Mouse (Mus musculus) retina, postnatal 7 days (tissue): ENCODE results near the gene Ehmt2.
"Not testable (repeated sequence)": the region's sequence is repeated elsewhere in the genome, so short reads cannot be mapped to it uniquely, and the experiment has no call there.

Source experiments
- DNase-seq: peaks from one replicate; pipeline ENCODE4 v3.0.0-alpha.2; 2012; ENCODE audit warnings: low read depth, low spot score

The Ehmt2 gene

GRCm38 (mm10) chr17:34891377-34891776, 6.9 kb upstream of the Ehmt2 start:
- DNase-seq, result no peak

GRCm38 (mm10) chr17:34893072-34893824, 5.0 kb upstream of the Ehmt2 start:
- no peak for DNase-seq

DNA sequence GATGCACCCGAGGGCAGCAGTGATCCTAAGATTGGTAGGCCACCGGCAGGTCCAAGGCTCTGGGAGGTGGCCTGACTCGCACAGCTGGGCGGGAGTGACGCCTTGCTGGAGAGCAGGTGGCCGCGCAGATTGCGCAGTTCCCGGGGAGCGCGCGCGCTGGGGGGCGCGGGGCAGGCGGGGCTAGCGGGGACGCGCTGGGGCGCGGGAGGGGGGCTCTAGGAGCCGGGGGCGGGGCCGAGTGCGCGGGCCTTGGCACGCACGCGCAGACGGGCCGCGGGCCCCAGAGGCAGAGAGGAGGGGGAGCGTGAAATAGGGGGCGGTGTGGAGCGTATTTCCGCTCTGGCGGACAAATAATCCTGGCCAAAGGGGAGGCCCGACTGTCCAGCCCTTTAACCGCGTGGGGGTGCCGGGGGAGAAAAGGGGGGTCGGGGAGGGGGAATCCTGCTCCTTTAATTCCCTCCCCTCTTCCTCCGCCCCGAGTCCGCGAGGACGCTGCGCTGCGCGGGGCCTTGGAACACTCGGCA, 4.1 kb upstream of the Ehmt2 start:
- DNase-seq, result peak; percentile 98

- DNase-seq, result no peak
Measured at GRCm38 (mm10) chr17:34894801-34895530, 3.3 kb upstream of the Ehmt2 start.

GRCm38 (mm10) chr17:34895724-34896123, 2.5 kb upstream of the Ehmt2 start:
- no peak for DNase-seq

DNA sequence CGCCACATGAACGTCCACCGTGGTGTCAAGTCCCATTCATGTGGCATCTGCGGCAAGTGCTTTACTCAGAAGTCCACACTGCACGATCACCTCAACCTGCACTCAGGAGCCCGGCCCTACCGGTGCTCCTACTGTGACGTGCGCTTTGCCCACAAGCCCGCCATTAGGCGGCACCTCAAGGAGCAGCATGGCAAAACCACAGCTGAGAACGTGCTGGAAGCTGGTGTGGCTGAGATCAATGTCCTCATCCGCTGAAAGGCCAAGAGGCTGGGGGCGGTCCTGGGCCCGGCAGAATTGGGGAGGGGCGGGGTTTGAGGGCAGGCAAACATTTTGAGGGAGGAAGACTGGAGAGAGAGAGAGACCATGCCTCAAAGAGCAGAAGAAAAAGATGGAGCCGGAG, 1.9 kb upstream of the Ehmt2 start:
- no peak for DNase-seq

- DNase-seq, result no peak
Measured at GRCm38 (mm10) chr17:34897373-34898159, 703 bp upstream of the Ehmt2 start.

GRCm38 (mm10) chr17:34898706-34899052, 410 bp downstream of the Ehmt2 start:
- DNase-seq, result no peak

DNA sequence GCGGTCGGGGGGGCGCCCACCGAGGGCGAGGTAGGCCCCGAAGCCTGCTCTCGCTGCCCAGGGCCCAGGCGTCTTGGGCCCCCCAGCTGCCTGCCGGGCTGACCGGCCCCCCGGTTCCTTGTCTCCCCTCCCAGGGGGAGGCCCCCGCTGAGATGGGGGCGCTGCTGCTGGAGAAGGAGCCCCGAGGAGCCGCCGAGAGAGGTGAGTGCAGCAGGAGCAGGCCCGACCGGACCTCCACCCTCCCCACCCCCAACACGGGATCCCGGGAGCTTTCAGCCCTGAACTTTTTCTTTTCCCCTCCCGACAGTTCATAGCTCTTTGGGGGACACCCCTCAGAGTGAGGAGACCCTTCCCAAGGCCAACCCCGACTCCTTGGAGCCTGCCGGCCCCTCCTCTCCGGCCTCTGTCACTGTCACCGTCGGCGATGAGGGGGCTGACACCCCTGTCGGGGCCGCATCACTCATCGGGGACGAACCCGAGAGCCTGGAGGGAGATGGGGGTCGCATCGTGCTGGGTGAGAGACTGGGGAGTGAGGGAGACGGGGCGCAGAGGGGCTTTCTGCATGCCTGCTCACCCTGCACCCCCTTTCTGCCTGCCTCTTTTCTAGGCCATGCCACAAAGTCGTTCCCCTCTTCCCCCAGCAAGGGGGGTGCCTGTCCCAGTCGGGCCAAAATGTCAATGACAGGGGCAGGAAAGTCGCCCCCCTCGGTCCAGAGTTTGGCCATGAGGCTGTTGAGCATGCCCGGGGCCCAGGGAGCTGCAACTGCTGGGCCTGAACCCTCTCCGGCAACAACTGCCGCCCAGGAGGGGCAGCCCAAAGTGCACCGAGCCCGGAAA, 1.0 kb downstream of the Ehmt2 start:
- DNase-seq, result no peak

DNA sequence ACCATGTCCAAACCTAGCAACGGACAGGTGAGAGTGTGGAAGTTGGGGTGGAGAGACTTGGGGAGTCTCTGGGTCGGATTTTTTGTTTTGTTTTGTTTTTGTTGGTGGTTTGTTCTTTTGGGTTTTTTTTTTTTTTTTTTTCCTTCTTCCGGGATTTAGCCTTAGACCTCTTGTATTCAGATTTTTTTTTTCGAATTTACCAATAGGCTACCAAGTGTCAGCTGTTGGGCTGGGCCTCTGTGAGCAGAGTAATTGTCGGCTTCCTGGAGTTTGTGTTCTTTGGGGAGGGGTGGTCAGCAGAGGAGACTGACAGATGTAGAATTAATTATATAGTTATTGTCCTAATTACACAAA, 1.6 kb downstream of the Ehmt2 start:
- no peak for DNase-seq

DNA sequence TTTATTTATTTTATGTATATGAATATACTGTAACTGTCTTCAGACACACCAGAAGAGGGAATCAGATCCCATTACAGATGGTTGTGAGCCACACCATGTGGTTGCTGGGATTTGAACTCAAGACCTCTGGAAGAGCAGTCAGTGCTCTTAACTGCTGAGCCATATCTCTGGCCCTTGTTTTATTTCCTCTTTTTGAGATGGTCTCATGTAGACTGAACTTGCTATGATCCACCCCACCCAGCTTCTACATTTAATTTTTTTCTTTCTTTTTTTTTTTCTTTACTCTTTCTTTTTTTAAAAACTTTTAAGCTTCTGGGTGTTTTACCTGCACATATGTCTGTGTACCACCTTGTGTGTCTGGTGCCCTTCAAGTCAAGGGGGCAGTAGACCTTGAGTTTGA, 2.6 kb downstream of the Ehmt2 start:
- not testable (repeated sequence) for DNase-seq

GRCm38 (mm10) chr17:34901948-34902347, 3.7 kb downstream of the Ehmt2 start:
- not testable (repeated sequence) for DNase-seq

DNA sequence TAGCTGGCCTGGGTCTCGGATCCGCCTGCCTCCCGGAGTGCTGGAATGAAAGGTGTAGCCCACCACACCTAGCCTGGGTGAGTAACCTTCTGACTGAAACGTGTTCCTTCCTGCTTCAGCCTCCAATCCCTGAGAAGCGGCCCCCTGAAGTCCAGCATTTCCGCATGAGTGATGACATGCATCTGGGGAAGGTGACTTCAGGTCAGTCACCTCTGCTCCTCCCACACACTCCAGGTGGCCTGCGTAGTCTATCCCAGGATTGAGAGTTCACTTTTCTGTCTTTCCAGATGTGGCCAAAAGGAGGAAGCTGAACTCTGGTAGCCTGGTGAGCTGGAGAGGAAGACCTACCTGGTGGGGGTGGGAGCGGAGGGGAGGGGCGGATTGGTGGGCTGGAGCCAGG, 4.6 kb downstream of the Ehmt2 start:
- no peak for DNase-seq

- DNase-seq, result no peak
Measured at GRCm38 (mm10) chr17:34910982-34911381, 12.7 kb downstream of the Ehmt2 start.

DNA sequence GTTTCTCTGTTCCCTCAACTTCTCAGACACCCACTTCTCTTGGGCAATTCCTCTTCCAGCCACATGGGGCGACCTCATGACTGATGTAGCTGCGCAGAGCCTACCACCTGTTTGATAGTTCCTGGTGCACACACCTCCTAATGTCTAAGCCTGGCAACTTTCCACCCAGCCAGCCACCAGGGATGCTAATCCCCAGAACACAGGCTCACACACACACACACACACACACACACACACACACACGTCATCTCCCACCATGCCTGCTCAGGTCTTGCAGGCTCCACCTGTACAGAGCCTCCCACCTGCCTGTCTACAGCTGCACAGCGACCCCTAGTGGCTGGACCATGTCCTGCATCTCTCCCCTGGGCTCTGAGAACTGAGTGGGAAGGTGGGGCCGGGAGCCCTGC, 13.7 kb downstream of the Ehmt2 start:
- DNase-seq, result peak; percentile 79

GRCm38 (mm10) chr17:34913930-34914665, 15.8 kb downstream of the Ehmt2 start, which contains the start of gene Slc44a4:
Gene Slc44a4, plus strand, starts transcription at chr17:34914466.
- no peak for DNase-seq

DNA sequence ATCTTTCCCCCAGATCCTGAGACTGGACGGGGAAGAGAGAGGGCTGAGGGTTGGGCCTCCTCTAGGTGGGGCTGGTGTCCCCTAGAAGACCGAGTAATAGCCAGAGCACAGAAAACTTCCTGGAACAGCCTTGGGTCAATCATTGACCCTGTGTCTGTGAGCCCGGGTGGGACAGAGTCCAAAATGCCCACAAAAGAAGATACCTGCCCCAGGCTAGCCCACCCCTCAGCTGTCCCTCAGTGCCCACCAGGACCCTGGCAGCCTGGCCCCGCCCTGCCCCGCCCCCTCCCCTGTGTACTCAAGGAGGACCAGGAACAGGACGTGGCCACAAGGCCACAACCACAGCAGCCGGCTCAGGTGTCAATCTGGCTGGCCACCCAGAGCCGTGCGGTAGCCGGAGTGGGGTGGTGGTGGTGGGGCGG, 17.2 kb downstream of the Ehmt2 start:
- DNase-seq, result no peak

DNA sequence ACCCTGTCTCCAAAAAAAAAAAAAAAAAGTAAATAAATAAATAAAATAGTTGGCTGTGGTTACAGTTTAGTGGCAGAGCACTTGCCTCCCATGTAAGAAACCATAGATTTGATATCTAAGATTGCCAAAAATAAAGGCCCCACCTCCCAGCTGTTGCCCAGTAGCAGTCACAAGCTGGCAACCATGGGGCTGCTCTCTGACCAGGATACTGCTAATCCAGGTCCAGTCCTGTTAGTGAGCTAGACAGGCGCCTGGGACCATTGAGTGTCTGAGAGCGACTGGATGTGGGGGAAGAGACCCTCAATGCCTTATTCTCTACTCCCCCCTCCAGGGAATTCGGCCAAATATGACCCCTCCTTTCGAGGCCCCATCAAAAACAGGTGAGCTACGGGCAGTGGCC, 18.0 kb downstream of the Ehmt2 start:
- no peak for DNase-seq

DNA sequence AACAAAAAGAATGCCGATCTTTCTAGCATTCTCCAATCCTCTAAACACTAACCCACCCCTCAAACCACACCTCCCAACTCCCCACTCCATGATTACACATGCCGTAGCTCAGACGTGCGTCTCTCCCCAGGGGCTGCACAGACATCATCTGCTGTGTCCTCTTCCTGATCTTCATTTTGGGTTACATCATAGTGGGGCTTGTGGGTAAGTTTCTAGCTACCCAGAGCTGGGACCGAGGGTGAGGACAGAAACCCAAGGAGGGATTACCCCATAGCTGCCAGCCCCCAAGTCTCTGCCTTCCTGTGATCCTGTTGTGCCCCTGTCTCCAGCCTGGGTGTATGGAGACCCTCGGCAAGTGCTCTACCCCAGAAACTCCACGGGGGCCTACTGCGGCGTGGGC, 18.9 kb downstream of the Ehmt2 start:
- no peak for DNase-seq

DNA sequence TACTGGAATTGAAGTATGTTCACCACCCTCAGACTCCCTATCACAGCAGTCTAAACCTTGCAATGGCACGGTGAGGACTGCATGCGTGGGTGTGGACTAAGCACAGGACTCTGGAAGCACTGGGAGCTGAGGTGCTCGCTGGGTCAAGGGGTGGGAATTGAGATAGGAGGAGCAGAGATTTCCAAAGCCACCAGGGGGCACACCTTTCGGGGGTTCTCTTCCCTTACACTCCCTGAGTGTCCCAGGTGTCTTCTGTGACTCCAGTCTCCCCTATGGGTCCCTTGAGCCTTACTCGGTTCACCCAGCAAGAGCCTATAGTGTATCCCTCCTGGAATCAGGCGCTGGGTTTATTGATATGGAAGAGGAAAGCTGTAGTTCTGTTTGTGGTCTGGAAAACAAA, 24.7 kb downstream of the Ehmt2 start:
- DNase-seq, result no peak

DNA sequence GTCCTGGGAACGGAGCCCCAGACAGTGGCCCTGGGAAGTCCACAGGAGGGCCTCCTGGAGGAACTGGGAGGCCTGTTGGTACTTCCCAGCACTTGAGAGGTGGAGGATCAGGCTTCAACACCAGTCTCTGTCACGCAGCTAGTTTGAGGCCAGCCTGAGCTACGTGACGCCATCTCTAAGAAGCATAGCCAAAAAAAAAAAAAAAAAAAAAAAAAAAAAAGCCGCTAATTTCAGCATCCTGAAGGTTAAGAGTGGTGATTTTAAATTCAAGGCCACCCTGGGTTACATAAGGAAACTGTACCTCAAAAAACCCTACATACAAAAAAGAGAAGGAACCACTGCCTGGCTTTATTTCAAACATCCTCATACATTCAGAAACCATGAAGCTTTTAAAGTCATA, 26.0 kb downstream of the Ehmt2 start:
- DNase-seq, result no peak
